Mouse (Mus musculus) natural killer cell, adult 2 months (primary cell): ENCODE data around the gene Xpnpep1.

ENCODE experiments used
- DNase-seq, 2 experiments: peaks; one replicate each; pipeline ENCODE4 v3.0.0; 2022; ENCODE audit warnings: low spot score in 2 of 2

The Xpnpep1 gene

DNA sequence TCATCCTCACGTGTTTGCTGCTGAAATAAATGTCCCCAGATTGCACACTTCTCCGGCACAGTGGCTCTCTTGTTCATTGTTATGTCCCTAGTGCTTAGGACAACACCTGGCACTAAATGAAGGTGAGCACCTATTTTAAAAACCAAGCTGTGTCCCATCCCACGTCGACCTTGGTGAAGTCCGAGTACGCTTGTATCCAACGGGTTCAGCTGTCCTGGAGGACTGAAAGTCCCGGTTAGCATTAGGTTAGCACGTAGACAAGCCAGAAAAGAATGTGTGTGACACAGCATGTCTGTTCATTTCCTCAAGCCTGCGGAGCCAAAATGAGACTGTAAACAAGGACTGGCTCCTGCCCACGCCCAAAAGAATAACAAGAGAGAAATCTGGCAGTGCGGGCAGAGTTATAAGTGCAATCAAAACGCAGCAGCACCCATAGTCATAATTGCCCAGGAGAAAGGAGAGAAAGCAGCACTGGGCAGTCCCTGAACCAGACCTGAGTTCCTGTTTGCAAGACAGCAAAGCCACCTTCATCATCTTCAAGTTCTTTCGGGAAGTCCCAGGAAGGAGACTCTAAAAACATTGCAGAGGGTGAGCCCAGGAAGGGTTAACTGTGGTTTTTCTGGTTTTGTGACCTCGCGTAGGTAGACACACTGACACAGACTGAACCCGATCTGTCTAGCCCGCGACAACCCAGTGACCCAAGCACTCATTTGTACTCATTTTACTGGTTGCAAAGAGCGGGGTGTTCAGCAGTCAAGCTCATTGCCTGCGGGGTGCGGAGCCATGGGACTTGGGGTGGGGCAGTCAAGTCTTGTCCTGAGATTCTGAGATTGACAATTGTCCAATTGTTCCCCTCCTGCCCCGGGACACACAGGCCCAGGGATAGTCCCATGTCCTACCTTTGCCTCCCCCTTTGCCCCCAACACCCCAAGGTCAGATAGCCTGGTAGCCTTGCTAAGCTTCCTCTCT lies at the start of gene Xpnpep1:
Gene Xpnpep1 (minus strand): TSS at position 51 of the 969 bp plus-strand sequence.
- peak; percentile 21 to 29 for DNase-seq

DNA sequence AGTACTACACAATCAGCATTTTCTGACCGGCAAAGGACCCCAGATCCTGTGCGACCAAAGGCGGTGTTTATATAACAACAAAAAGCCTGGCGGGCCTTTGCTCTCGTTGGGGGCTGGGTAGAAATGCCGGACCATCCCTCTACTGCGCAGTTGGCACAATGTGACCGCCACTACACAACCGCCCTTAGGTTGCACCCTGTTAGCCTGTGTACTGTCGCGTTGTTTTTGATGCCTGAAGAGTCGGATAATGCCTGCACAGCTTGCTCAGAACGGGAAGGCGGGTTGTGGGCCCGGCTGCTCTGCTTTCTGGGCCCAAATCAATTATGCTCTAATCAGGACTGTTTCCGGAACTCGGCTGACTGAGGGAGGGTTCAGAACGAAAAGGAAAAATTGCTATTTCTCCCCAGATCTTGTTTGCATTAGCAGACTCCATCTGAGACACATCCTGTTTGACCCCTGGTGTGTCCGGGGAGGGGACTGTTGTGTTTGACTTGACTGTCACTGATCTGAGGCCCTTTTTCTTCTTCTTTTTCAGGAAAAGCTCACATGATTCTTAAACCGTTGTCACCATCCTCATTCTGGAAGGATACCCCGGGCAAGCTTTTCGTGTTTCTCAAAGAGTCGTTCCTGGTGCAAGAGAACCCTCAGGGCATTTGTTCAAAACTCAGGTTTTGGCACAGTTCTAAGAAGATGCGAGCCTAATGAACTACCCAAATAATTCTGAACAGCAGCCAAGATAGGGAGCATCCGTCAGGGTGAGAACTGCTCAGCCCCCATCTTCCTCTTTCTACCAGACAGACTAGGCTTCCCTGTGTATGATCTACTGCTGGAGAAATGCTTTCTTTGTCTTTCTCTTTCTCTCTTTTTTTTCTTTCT lies 47.5 kb upstream of the Xpnpep1 start:
- DNase-seq = no peak

DNA sequence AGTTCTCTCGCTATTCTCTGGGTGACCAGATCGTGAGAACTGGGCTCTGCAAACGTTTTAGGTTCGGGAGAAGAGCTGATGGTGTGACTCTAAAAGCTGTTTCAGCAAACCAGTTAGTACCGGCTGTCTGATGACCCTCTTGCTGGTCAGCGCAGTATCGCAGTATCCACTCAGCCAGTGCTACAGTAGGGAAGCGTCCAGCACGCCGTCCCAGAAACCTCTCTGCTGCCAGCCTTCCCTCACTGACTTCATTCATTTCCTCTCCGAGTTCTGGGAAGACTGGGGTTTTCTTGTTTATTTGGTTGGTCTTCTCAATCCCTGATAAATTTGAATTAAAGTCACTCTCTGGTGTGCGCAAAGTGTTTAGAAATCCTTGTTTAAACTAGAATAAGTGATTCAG lies 46.8 kb upstream of the Xpnpep1 start:
- DNase-seq = no peak

DNA sequence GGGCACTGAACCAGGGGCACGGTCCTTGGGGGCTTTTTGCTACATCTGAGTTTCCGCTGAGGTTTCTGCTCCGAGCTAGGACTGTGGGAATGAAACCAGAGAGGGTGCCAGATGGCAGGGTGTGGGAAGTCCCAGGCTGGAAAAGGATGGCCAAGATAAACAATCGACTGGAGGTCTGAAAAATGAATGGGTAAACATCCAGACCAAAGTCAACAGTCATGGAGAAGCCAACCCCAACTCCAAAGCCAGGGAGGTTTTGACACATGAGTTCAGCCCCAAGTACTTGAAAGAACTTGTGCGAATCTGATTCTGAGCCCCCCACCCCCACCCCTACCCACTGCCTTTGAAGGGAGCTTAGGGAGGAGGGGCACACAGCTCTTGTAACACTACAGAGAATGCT lies 44.7 kb upstream of the Xpnpep1 start:
- DNase-seq = no peak

DNA sequence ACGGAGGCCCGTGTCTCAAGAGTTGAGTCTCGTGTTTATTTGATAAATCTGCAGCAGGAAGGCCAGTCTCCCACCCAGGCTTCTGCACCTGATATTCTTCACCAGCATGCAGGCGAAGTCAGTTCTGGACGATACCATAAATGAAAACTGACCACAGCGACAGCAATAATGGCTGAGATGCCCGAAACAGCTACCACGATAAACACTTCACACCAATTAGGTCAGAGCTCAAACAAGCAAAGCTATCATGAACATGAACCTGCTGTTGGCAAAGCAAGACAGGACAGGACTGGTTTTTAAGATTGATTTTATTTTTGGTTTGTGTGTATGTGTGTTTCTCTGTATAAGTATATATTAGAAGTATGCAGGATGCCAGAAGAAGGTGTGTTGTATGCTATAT lies 42.8 kb upstream of the Xpnpep1 start:
- DNase-seq = no peak

DNA sequence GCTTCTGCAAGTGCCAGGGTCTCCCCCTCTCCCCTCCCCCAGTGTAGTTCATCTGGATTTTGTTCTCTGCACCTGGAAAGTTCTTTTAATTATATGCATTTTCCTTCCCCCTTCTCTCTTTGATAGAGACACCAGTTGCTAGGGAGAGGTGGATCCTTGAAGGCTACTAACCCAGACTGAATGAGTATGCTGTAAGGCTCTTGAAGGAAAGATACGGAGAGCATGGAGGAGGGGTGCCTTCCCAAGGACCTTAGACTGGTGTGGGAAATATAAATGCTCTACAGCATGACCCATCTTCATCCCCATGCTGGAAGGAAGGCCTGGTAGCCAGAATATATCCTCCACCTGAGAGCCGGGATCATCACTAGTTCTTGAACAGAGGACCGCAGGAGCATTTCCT lies 41.3 kb upstream of the Xpnpep1 start:
- no peak for DNase-seq

DNA sequence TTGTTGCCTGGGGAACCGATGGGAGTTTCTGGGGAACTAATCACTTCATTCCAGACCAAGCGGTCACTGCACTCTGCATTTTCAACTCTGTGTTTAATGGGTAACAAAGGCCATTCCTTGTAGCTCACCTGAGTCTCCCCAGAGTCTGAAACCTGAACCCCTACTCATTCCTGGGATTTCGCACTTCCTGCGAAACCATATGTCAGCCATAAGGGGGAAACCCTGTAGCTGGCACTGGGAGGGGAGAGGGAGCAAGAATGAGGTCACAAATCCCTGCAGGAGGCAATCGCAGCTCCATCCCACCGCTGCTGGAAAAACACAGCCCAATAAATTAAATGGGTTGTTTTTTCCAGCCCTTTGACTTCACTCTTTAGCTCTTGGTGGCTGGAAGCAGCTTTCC lies 40.9 kb upstream of the Xpnpep1 start:
- no peak for DNase-seq

DNA sequence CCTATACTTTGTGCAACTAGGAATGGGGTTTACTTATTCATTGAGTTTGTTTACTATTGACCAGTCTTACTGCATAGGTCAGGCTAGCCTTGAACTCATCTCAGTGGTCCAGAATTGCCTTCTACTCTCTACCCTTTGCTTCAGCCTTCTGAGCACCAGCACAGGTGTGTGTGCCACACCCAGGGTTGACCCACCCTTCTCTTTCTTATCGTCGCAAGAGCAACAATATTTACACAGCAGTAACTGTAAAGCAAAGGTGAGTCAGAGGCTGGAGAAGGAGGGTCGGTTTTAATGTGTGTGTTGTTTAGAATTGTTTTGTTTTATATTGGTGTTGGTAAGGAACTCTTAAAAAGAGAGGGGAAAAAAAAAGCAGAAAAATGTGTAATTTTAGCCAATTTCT lies 40.5 kb upstream of the Xpnpep1 start:
- DNase-seq = no peak

DNA sequence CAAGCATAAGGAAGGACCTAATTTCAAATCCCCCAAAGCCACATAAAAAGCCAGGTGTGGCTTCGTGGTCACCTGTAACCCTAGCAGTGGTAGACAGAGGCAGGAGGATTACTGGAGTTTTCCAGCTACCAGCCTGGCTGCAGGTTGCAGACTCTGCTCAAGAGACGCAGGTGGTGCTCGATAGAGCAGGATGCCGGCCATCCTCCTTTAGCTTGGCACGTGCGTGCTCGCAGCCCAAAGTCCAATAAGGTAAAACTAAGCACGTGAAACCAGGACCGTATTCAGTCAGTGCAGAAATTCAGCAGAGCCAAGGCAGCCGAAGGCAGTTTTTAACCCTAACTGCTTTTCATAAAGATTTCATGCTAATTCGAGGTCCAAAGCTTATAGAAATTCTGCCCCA lies 40.0 kb upstream of the Xpnpep1 start:
- no peak for DNase-seq

DNA sequence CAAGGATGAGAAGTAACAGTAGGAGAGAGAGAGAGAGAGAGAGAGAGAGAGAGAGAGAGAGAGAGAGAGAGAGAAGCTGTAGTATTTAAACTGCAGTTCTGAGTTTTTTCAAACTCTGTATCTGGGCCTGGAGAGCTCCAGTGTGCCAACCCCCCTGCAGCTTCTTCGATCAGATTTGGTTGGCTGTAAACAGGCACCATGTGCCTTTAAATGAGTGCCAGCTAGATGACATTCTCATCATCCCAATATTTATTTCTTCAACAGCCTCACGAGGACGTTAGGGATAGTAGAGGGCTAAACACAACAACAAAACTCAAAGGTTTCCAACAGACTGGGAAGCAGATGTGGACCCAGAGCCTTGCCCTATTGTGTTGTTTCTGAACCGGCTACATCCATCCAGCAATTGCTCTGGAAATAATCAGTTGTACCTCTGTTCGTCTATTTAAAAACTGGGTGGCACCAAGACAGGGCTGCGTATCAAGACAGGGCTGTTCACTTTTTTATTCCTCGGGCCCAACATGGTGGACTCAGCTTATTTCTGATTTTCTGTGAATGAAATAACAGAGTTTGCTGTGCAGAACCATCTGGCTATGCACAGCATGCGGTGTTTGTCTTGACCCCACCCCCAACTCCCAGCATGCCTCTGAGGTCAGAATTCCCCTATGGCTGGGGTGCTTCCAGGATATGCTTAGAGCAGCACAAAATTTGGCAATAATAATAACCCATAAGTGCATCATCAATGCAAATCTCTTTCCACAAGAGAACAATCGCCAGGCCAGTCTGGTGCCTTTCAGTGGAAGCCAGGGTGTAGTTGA lies 38.5 kb upstream of the Xpnpep1 start:
- DNase-seq = no peak

DNA sequence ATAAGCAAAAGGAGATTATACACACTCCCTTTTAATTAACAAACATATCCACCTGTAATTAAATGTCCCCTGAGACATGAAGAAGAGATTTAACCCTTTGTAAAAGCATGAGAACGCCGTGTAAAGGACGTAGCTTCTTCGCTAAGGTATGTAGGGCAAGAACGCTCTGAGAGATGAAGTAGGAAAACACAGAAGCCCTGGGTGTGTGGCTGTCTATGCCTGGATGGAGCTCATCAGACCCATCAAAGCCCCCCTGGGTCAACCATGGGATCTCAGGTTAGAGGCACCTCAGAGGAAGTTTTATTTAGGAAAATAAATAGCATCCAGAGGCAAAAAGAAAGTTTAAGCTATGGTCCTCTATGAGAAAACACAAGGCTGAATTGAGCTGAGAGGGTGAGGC lies 37.3 kb upstream of the Xpnpep1 start:
- no peak for DNase-seq

DNA sequence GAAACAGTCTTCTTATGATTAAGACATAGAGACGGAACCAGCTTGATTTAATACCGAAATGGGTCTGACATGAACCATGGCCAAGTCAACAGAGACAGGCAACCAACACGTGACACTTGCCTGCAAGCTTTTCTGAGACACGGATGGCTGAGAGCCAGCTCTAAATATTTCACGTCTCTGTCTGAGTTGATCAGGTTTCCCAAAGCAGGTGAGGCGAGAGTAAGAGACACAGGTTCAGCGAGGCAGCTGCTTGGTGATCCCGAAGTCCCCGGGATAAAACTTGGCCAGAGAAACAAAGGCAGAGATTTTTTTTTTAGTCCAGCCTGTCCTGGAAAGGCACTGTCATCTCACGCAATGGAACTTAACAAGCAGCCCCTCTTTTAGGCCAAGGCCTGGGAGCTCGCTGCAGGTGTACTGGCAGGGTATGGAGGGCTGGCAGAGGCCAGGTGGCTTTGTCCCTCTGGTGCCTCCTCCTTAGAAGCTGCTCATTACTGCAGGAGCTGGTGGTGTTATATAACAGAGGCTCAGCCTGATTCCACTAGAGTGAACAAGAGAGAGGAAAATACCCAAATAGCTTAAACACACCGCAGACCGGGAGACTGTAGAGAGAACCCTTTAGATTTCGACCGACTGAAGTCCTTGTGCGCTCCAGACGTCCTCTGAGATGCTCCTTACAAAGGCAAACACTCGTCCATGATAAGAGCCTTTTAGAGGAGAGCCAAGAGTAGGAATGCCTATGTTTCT lies 36.4 kb upstream of the Xpnpep1 start:
- no peak for DNase-seq

DNA sequence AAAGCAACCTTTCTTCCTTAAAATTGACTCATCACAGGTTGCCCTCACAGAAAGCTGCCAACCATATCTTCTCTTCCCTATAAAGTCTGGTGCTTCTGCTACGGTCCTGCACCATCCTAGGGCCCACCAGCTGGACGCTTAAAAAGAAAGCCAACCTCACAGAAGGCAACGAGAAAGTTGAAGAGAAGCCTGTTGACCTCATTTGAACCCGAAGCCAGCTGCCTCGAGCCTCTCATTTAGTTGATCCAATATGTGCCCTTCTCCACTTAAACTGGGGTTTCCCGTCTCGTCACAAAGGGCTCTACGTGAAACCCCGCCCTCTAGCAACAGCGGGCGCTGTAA lies 35.9 kb upstream of the Xpnpep1 start:
- no peak for DNase-seq

DNA sequence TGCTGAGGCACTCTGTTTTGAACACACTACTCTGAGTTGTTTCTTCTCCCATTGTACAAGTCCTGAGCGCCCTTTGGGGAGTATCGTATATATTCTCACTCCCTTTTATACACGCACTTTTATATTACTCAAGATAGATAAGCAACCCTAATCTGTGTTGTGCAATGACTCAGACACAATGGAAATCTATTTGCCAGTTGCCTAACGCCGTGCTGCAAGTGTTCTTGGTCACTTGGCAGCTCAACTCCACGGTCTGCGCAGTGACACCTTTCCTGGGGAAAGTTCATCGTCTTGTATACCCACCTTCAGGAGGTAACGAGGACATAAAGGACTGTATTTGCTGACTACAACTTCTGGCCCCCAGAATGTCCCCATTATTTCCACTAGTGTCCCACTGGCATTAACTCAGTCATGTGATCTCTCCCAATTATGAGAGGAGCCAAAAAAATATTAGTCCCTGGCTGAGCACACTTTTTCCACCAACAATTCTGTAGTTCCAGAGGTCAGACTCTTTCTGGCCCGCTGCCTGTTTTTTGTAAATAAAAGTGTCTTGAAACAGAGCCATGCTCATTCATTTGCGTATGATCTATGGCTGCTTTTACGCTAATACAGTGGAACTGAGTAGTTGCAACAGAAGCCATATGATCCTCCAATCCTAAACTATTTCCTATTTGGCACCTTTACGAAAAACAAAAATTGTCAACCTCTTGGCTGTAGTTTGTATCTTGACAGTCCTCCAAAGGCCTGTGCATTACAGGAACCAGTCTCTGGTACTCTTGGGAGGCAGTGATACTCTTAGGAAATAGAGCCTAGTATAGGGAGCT lies 35.1 kb upstream of the Xpnpep1 start:
- DNase-seq = no peak

DNA sequence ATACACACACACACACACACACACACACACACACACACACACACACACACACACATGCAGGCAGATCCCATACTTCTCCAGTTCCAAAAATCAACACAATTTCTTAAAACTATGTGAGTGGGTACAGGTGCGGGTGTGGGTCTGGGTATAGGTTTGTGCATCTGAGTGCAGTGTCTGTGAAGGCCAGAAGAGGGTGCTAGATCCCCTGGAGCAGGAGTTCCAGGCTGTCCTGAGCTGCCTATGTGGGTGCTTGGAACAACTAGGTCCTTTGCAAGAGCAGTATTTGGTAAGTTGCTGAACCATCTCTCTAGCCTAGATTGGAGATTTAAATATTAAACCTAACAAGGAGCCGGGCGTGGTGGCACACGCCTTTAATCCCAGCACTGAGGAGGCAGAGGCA lies 33.5 kb upstream of the Xpnpep1 start:
- no peak for DNase-seq

DNA sequence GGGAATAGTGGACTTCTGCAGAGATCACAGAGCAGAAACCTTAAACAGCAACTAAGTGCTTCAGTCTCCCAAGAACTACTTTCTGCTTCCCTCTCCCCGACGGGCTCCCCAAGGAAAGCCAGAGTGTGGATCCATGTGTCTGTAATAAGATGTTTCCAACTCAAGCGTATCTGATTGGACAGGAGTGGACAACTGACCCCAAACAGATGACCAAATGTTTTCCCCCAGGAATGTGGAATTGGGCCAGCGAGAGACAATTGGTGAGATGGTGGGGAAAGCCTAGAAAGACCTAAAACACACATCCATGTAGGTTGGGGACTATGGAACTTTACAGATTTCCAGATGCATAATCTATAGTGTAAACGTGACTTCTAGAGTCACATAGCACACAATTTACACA lies 32.4 kb upstream of the Xpnpep1 start:
- no peak for DNase-seq

DNA sequence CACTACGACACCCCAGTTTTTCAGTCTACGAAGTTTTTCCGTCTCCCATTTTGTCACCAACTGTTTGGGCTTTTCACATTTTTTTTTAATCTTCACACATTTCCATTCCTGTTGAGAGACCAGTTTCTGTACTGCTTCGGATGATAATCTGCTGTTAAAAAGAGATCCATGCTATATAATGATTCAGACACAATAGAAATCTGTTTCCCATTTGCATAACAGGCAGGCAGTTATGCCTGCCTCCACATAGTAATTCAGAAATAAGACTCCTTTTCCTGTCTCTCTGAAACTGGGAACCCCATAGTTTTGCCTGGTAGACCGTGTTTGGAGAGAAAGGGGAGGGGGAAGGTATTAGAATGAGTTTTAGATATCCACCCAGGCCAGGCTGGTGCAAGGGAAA lies 31.6 kb upstream of the Xpnpep1 start:
- no peak for DNase-seq

DNA sequence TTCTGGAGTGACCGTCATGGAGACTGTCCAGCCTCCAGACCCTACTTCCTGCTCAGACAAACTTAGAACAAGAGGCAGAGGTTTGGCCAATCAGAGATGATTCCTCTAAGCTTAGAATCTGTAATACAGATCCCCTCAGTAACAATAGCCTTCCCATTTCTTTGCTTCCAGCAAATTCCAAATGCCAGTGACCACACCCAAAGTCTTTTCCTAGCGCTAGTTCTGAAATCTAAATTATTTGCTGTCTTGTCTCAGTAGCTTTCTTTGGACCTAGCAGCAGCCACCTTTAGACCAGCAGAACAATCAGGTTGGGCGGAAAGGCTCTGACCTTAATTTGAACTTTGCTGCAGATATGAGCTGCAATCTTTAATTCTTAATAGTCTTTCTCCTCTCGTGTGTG lies 30.9 kb upstream of the Xpnpep1 start:
- no peak for DNase-seq

DNA sequence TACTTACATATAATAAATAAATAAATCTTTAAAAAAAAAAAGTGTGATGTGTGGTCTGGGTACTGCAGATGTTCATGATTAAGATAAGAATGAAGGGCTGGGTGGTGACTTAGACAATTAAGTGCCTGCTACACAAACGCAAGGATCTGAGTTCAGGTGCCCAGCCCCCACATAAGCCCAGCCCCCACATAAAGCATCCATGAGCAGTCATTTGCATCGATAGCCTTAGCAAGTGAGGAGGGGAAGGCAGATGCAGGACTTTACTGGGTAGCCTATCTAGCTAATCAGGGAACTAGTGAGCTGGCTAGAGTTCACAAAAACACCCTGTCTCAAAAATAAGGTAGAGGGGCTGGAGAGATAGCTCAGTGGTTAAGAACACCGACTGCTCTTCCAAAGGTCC lies 29.4 kb upstream of the Xpnpep1 start:
- no peak for DNase-seq

DNA sequence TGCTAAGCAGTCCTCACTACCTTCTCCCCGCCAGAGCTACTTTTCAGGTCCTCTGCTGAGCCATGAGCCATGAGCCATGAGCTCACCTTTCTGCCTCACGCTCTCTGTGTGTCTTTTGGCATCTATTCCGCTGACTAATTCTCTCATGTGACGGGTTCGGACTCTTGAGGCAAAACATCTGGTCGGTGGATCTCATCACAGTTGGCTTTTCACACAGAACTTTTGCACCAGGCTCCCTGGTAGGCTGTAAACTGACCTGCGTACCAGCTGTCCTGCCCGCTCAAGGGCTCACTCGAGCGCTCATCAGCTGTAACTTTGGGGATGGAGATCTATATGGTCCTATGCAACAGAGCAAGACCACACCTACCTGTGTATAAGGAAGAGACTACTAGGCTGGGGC lies 26.9 kb upstream of the Xpnpep1 start:
- no peak for DNase-seq
